Mouse (Mus musculus): ENCODE data around the gene Ccdc12. TPM values are rescaled to one million over a fixed set of nuclear protein-coding genes. Genes with fewer than 3 reads are reported as not detected.

The Ccdc12 gene
- polyA plus RNA-seq, 1 experiment from 2014 or later = 123 TPM

DNA sequence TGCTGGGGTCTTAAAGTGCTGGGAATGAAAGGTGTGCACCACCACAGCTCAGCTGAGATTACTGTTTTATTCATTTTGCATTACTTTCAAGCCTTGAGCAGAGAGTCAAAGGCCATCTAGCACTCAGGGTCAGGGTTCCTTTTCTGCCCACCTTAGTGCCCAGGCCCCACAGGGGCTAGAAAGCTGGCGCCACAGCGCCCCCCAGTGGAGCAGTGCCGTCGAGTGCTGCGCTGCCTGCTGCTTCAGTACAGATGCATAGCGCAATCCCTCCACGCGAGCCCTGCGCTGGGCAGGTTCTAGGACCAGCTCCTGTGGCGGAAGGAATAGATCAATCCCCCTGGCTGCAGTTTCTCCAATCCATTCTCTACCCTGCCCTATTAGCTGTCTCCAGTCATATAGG is 25.1 kb upstream of the Ccdc12 start:
- H3K9ac ChIP-seq = no peak overlapping the region
- H3K4me3 ChIP-seq = peak overlapping the region; percentile 31
- H3K36me3 ChIP-seq = no peaks in the 10 kb centered on the region
- no peak for ATAC-seq (ENCODE audit: insufficient number of reproducible peaks, insufficient read depth, low FRiP score, low TSS enrichment, low read depth)
- no peak overlapping the region for H3K27ac ChIP-seq
- no peaks in the 10 kb centered on the region for H3K9me3 ChIP-seq
- peaks cover 10% of the 10 kb centered on the region; the same call in 1 of the 2 replicates for H3K4me1 ChIP-seq
- WGBS = 15% methylated on average over 10 of the region's 10 CpGs
- H3K4me2 ChIP-seq = peak overlapping the region; percentile 57
- H3K27me3 ChIP-seq = peaks cover 63% of the 10 kb centered on the region

DNA sequence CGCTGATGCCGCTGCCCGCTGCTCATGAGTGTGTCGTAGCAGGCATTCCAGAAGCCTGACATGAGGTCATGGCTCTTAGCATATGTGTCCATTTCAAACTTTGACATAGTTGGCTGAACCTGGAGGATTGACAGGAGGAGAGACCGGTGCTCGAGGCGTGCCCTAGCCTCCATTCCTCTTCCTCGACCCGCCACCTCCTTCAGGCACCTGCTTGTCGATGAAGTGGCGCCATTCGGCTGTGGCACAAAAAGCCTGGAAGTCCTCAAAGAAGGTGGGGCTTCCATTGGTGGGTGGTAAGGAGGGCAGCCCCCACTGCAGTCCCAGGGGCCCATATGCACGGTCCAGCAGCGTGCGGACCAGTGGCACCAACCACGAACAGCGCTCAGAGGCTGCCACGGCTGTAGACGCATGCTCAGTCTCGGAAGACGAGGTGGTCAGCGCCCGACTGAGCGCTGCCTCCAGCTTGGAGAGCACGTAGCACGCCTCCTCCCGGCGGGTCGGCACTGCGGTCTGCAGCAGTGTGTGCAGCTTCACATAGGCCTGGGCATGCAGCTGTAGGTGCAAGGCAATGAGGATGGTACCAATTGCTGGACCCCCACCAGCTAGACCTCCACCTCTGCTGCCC is 24.5 kb upstream of the Ccdc12 start:
- H3K4me2 ChIP-seq = peak overlapping the region; percentile 57
- H3K9me3 ChIP-seq = no peaks in the 10 kb centered on the region
- peak overlapping the region; percentile 31 for H3K4me3 ChIP-seq
- no peaks in the 10 kb centered on the region for H3K36me3 ChIP-seq
- 0 out of 2 replicates have a peak overlapping the region, but pooled peaks have one; percentile 27 for H3K9ac ChIP-seq
- 13% methylated on average over 30 of the region's 30 CpGs for WGBS
- no peak overlapping the region for H3K27ac ChIP-seq
- H3K27me3 ChIP-seq = peaks cover 63% of the 10 kb centered on the region
- H3K4me1 ChIP-seq = peaks cover 10% of the 10 kb centered on the region; the same call in 1 of the 2 replicates
- ATAC-seq (ENCODE audit: insufficient number of reproducible peaks, insufficient read depth, low FRiP score, low TSS enrichment, low read depth) = no peak

DNA sequence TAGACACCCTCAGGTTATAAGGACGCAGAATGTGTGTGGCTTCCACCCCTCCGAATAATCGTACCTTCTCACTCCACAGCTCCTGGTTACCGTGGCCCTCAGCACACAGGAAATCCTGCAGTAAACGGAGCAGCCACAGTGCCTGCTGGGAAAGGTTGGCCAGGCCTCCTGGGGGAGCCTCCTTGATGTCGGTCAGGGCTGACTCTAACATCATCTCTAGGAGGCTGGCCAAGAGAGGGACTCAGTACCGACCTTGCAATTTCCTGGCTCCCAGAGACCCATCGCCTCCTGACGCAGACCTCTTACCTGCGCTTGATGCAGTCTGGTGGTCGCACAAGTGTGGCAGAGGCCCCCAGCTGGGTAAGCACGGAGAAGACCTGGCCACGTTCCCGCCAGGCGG is 23.6 kb upstream of the Ccdc12 start:
- H3K4me3 ChIP-seq = no peak overlapping the region
- no peaks in the 10 kb centered on the region for H3K36me3 ChIP-seq
- no peak for ATAC-seq (ENCODE audit: insufficient number of reproducible peaks, insufficient read depth, low FRiP score, low TSS enrichment, low read depth)
- H3K4me1 ChIP-seq = peaks cover 10% of the 10 kb centered on the region; the same call in 1 of the 2 replicates
- H3K9ac ChIP-seq = no peak overlapping the region
- no peaks in the 10 kb centered on the region for H3K9me3 ChIP-seq
- peaks cover 63% of the 10 kb centered on the region for H3K27me3 ChIP-seq
- H3K27ac ChIP-seq = no peak overlapping the region
- no peak overlapping the region for H3K4me2 ChIP-seq
- 85% methylated on average over 15 of the region's 15 CpGs for WGBS

DNA sequence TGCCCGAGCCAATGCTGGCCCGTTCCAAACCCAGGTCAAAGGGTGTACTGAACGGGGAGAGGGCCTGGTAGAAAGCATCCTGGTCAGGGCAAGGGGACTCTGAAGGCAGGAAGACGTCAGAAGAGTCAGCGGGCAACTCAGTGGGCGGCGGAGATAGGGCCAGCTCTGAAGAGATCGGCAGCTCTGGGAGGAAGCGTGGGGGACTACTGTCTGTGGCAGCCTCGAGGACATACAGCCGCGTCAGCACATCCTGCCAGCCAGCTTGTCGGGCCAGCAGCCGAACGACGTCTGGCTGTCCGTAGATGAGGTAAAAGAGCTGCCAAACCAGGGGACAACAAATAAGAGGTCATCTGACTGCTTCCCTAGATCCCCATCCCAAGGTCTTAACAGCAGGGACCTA is 22.4 kb upstream of the Ccdc12 start:
- Histone ChIP-seq H3K27ac (no peak overlapping the region), H3K4me2 (no peak overlapping the region), H3K9me3 (no peaks in the 10 kb centered on the region), H3K36me3 (no peaks in the 10 kb centered on the region), H3K4me1 (peaks cover 10% of the 10 kb centered on the region; the same call in 1 of the 2 replicates), H3K27me3 (peaks cover 63% of the 10 kb centered on the region), H3K9ac (no peak overlapping the region), H3K4me3 (no peak overlapping the region)
- ATAC-seq (ENCODE audit: insufficient number of reproducible peaks, insufficient read depth, low FRiP score, low TSS enrichment, low read depth) = no peak
- 78% methylated on average over 17 of the region's 17 CpGs for WGBS

DNA sequence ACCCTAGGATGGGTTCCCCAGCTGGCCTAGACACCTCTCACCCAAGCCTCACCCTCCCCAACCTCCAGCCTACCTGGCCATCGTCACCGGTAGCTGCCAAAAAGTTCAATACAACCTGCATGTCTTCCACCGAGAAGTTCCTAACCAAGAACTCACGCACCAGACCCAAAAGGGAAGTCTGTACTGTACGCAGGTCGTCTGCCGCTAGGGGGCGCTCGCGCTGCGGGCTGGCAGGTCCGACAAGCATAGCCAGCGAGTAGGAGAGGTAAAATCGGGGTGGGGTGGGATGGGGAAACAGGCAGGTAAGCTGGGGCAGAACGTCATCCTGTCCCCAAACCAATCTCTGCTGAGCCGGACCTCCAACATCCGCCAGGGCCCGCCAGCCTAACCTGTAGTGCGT is 21.1 kb upstream of the Ccdc12 start:
- WGBS = 9% methylated on average over 19 of the region's 19 CpGs
- H3K36me3 ChIP-seq = no peaks in the 10 kb centered on the region
- H3K9ac ChIP-seq = no peak overlapping the region
- peaks cover 10% of the 10 kb centered on the region; the same call in 1 of the 2 replicates for H3K4me1 ChIP-seq
- peaks cover 59% of the 10 kb centered on the region for H3K27me3 ChIP-seq
- no peak for ATAC-seq (ENCODE audit: insufficient number of reproducible peaks, insufficient read depth, low FRiP score, low TSS enrichment, low read depth)
- H3K27ac ChIP-seq = no peak overlapping the region
- H3K4me3 ChIP-seq = no peak overlapping the region
- H3K4me2 ChIP-seq = peak overlapping the region; percentile 18; the same call in 1 of the 2 replicates
- H3K9me3 ChIP-seq = no peaks in the 10 kb centered on the region

DNA sequence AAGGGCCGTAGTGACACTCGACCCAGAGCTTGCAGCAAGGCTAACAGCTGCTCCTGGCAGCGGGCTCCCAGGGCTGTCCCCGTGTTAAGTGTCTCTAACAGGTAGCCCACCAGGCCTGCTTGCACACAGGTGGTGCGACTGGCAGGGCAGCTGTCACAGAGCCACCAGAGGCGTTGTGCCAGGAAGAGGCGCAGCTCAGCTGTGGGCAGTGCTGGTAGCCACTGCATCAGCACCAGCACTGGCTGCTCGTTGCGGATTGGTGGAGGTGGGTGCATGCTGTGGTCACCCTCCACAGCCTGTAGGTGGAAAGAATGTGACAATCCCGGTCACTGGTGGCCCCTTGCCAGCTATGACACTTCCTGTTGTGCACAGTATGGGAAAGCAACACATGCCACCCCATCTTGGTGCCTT is 17.7 kb upstream of the Ccdc12 start:
- no peaks in the 10 kb centered on the region for H3K36me3 ChIP-seq
- H3K9ac ChIP-seq = no peak overlapping the region
- 85% methylated on average over 10 of the region's 10 CpGs for WGBS
- no peaks in the 10 kb centered on the region for H3K9me3 ChIP-seq
- H3K27me3 ChIP-seq = peaks cover 25% of the 10 kb centered on the region
- no peak overlapping the region for H3K27ac ChIP-seq
- H3K4me3 ChIP-seq = no peak overlapping the region
- peaks cover 3% of the 10 kb centered on the region; the same call in 1 of the 2 replicates for H3K4me1 ChIP-seq
- no peak for ATAC-seq (ENCODE audit: insufficient number of reproducible peaks, insufficient read depth, low FRiP score, low TSS enrichment, low read depth)
- H3K4me2 ChIP-seq = no peak overlapping the region

DNA sequence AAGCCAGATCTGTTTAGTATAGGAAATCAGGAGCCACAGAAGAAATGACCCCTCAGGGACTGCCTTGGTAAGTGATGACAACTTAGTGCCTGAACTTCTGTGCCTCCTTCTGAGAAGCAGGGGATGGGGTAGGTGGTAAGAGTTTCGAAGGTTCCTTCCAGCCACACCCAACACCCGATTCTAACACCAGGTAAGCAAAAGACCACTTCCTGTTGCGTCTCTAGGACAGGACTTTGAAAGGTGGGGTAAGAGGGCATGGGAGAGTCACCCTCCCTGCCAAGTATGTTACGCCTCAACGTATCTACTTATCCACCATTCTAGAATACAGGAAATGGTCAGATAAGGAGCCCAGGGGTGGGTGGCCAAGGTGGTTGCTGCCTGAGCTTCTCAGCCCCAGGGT is 15.3 kb upstream of the Ccdc12 start:
- no peak overlapping the region for H3K4me2 ChIP-seq
- no peak for ATAC-seq (ENCODE audit: insufficient number of reproducible peaks, insufficient read depth, low FRiP score, low TSS enrichment, low read depth)
- WGBS = 85% methylated on average over 5 of the region's 5 CpGs
- no peak overlapping the region for H3K27ac ChIP-seq
- no peak overlapping the region for H3K9ac ChIP-seq
- H3K36me3 ChIP-seq = no peaks in the 10 kb centered on the region
- H3K4me1 ChIP-seq = no peaks in the 10 kb centered on the region
- peaks cover 2% of the 10 kb centered on the region for H3K27me3 ChIP-seq
- H3K4me3 ChIP-seq = no peak overlapping the region
- H3K9me3 ChIP-seq = no peaks in the 10 kb centered on the region

DNA sequence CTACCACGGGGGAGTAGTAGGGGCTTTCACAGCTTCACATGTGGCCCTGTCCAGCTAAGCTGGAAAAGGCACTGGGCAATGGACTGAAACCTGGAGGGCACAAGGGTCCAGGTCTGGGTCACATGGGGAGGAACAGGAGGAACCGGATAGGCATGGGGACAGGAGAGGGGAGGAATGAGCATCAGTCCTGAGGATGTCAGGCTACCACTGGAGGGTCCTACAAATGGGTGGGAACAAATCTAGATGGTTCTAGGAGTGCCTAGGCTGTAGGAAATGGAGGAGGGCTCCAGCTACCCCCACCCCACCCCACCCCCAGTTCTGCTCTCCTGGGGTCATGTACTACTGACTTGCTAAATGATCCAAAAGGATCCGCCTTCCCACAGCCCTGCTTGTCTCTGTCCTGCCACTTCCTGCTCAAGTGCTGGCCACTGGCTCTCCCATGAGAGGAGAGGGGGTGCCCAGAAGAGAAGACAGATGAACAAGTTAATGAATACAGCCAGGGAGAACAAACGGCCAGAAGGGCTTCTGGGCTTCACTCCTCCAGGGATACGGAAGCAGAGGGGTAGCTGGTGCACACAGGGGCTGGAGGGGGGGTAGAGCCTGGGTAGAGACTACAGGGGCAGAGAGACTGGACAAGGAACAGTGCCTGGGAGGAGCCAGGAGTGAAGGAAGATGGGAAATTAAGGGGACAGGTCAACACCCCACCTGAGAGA is 13.3 kb upstream of the Ccdc12 start:
- H3K9me3 ChIP-seq = no peaks in the 10 kb centered on the region
- H3K9ac ChIP-seq = no peak overlapping the region
- H3K4me2 ChIP-seq = no peak overlapping the region
- H3K27ac ChIP-seq = no peak overlapping the region
- no peak overlapping the region for H3K4me3 ChIP-seq
- H3K36me3 ChIP-seq = no peaks in the 10 kb centered on the region
- ATAC-seq (ENCODE audit: insufficient number of reproducible peaks, insufficient read depth, low FRiP score, low TSS enrichment, low read depth) = no peak
- no peaks in the 10 kb centered on the region for H3K27me3 ChIP-seq
- no peaks in the 10 kb centered on the region for H3K4me1 ChIP-seq
- 41% methylated on average over 5 of the region's 5 CpGs for WGBS

DNA sequence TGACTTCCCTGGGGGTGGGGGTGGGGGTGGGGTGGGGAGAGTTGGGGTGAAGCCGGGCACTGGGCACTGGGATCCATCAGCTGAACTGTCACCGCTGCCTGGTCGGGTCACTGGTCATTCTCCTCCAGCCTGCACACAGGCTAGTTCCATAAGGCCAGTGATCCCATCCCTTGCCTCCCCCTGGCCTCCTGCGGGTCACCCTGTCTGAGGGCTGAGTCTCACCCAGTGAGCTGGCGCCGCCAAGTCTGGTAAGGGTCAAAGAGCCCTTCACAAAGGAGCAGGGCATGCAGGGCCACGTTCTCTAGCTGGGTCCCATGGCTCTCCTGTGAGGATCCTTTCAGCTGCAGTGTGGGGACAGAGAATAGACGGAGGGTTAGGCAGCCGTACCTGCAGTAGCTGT is 12.5 kb upstream of the Ccdc12 start:
- H3K4me2 ChIP-seq = no peak overlapping the region
- no peaks in the 10 kb centered on the region for H3K27me3 ChIP-seq
- H3K9me3 ChIP-seq = no peaks in the 10 kb centered on the region
- H3K36me3 ChIP-seq = no peaks in the 10 kb centered on the region
- no peak overlapping the region for H3K27ac ChIP-seq
- no peak overlapping the region for H3K4me3 ChIP-seq
- ATAC-seq (ENCODE audit: insufficient number of reproducible peaks, insufficient read depth, low FRiP score, low TSS enrichment, low read depth) = no peak
- no peak overlapping the region for H3K9ac ChIP-seq
- 57% methylated on average over 9 of the region's 9 CpGs for WGBS
- no peaks in the 10 kb centered on the region for H3K4me1 ChIP-seq

DNA sequence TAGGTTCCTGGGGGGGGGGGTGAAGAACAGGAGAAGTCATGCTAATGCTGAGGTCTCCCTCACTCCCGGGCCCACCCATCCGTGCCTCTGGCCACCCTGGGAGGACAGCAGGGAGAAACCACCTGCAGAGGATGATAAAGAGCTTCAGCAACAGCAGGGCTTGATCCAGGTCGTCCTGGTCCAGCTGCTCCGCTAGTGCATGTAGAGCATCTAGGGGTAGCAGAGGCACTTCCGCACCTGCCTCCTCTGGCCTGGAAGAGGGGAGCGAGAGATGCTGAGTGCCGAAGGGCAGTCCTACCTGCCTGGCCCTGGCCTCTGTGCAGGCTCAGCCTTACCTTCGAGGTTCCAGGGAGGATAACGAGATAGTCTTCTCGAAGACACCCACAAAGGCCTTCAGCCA is 12.0 kb upstream of the Ccdc12 start:
- ATAC-seq (ENCODE audit: insufficient number of reproducible peaks, insufficient read depth, low FRiP score, low TSS enrichment, low read depth) = no peak
- Histone ChIP-seq H3K4me3 (no peak overlapping the region), H3K4me2 (no peak overlapping the region), H3K27ac (no peak overlapping the region), H3K4me1 (no peaks in the 10 kb centered on the region), H3K9me3 (no peaks in the 10 kb centered on the region), H3K27me3 (no peaks in the 10 kb centered on the region), H3K9ac (no peak overlapping the region), H3K36me3 (no peaks in the 10 kb centered on the region)
- 75% methylated on average over 10 of the region's 10 CpGs for WGBS

DNA sequence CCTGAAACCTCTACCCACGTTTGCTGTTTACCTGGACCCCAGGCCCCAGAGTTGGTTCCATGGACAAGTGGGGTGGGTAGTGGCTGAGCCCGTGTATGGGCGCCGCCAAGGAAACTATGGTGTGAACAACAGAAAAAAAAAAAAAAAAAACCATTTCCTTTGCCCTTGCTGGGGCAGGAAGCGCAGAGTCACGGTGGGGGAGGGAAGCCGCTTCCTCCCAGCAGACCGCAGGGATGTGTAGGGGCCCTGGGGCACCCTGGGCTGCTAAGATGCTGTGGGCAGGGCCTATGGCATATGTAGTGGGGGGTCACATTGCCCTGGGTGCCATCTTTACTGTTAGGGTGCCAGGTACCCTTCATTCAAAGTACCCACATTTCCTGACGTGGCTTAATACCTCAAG is 11.1 kb upstream of the Ccdc12 start:
- Histone ChIP-seq H3K36me3 (no peaks in the 10 kb centered on the region), H3K9me3 (no peaks in the 10 kb centered on the region), H3K4me1 (no peaks in the 10 kb centered on the region), H3K9ac (no peak overlapping the region), H3K4me3 (no peak overlapping the region), H3K27me3 (peaks cover 2% of the 10 kb centered on the region), H3K27ac (no peak overlapping the region), H3K4me2 (no peak overlapping the region)
- ATAC-seq (ENCODE audit: insufficient number of reproducible peaks, insufficient read depth, low FRiP score, low TSS enrichment, low read depth) = no peak
- WGBS = 68% methylated on average over 9 of the region's 9 CpGs

DNA sequence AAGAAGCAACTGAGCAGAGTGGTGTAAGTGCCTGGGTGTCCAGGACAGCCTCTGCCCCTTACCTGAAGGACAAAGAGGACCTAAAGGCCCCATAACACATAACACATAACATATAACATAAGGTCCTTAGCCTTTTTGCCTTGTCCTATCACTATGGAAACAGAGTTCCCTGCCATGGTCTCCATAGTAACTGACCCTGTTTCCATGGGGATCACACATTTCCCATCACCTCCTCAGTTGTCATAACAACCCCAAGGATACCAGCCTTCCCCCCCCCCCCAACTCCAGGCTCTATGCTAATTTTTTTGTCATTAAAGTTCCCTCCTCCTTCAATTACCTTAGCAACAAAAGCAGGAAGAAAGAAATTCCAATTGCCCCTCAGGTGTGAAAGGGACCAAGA is 6.5 kb upstream of the Ccdc12 start:
- Histone ChIP-seq H3K4me3 (no peak overlapping the region), H3K4me2 (no peak overlapping the region), H3K4me1 (peaks cover 28% of the 10 kb centered on the region), H3K27me3 (peaks cover 48% of the 10 kb centered on the region), H3K9me3 (no peaks in the 10 kb centered on the region), H3K27ac (no peak overlapping the region), H3K36me3 (no peaks in the 10 kb centered on the region), H3K9ac (no peak overlapping the region)
- no peak for ATAC-seq (ENCODE audit: insufficient number of reproducible peaks, insufficient read depth, low FRiP score, low TSS enrichment, low read depth)

All from embryonic facial prominence, embryonic 13.5 days (tissue).